Mouse (Mus musculus): ENCODE data around the gene Olfr656. TPM values are rescaled to one million over a fixed set of nuclear protein-coding genes. Genes with fewer than 3 reads are reported as not detected.

Olfr656 gene
- not detected in 2 replicates for polyA plus RNA-seq (2015; fragmentation: Nextera tagmentation; extraction: Ambion mirVana)

- H3K36me3 ChIP-seq, result no peaks in the 10 kb centered on the region
- no peak within 1 kb of the TSS for H3K9ac ChIP-seq
- no peaks in the 10 kb centered on the region for H3K9me3 ChIP-seq
- H3K27me3 ChIP-seq, result no peaks in the 10 kb centered on the region
- no peak within 1 kb of the TSS for H3K27ac ChIP-seq
- H3K4me3 ChIP-seq, result no peak within 1 kb of the TSS
- 77% methylated on average over 4 of the region's 4 CpGs for WGBS
- H3K4me2 ChIP-seq (replicated peaks), result no peak within 1 kb of the TSS
- no peak for ATAC-seq (ENCODE audit: low FRiP score, low read depth)
- no peaks in the 10 kb centered on the region for H3K4me1 ChIP-seq
These were observed at the start of gene Olfr656 for GRCm38 (mm10) chr7:104613655-104614054. Gene Olfr656 (plus strand): TSS chr7:104613955.

- 72% methylated on average over 2 of the region's 2 CpGs for WGBS
- H3K27ac ChIP-seq, result no peak within 1 kb of the TSS
- H3K4me2 ChIP-seq (replicated peaks), result no peak within 1 kb of the TSS
- no peaks in the 10 kb centered on the region for H3K27me3 ChIP-seq
- no peaks in the 10 kb centered on the region for H3K4me1 ChIP-seq
- no peaks in the 10 kb centered on the region for H3K9me3 ChIP-seq
- no peak for ATAC-seq (ENCODE audit: low FRiP score, low read depth)
- no peaks in the 10 kb centered on the region for H3K36me3 ChIP-seq
- no peak within 1 kb of the TSS for H3K9ac ChIP-seq
- no peak within 1 kb of the TSS for H3K4me3 ChIP-seq
These were observed 36.7 kb upstream of the Olfr656 start, which contains the start of gene Olfr653 for GRCm38 (mm10) chr7:104577014-104577413. Gene Olfr653 (plus strand): TSS chr7:104577314.

GRCm38 (mm10) chr7:104580846-104581245 is 32.9 kb upstream of the Olfr656 start:
- no peaks in the 10 kb centered on the region for H3K27me3 ChIP-seq
- H3K27ac ChIP-seq, result no peak overlapping the region
- H3K4me2 ChIP-seq (replicated peaks), result no peak overlapping the region
- ATAC-seq (ENCODE audit: low FRiP score, low read depth), result no peak
- no peaks in the 10 kb centered on the region for H3K36me3 ChIP-seq
- no peaks in the 10 kb centered on the region for H3K9me3 ChIP-seq
- WGBS, result 86% methylated on average over 4 of the region's 4 CpGs
- no peaks in the 10 kb centered on the region for H3K4me1 ChIP-seq
- H3K4me3 ChIP-seq, result no peak overlapping the region
- no peak overlapping the region for H3K9ac ChIP-seq

GRCm38 (mm10) chr7:104581429-104581828 is 32.3 kb upstream of the Olfr656 start:
- Histone ChIP-seq H3K4me2 (replicated peaks) (no peak overlapping the region), H3K9me3 (no peaks in the 10 kb centered on the region), H3K9ac (no peak overlapping the region), H3K4me1 (no peaks in the 10 kb centered on the region), H3K36me3 (no peaks in the 10 kb centered on the region), H3K27ac (no peak overlapping the region), H3K4me3 (no peak overlapping the region), H3K27me3 (no peaks in the 10 kb centered on the region)
- WGBS, result 82% methylated on average over 4 of the region's 4 CpGs
- no peak for ATAC-seq (ENCODE audit: low FRiP score, low read depth)

GRCm38 (mm10) chr7:104586725-104587124 is 27.0 kb upstream of the Olfr656 start, which contains the start of gene Olfr654:
Gene Olfr654 (plus strand): TSS chr7:104587025.
- ATAC-seq (ENCODE audit: low FRiP score, low read depth), result no peak
- Histone ChIP-seq H3K9ac (no peak within 1 kb of the TSS), H3K27ac (no peak within 1 kb of the TSS), H3K4me2 (replicated peaks) (no peak within 1 kb of the TSS), H3K36me3 (no peaks in the 10 kb centered on the region), H3K27me3 (no peaks in the 10 kb centered on the region), H3K4me3 (no peak within 1 kb of the TSS), H3K9me3 (no peaks in the 10 kb centered on the region), H3K4me1 (no peaks in the 10 kb centered on the region)
- 88% methylated on average over 4 of the region's 4 CpGs for WGBS

GRCm38 (mm10) chr7:104588274-104588673 is 25.5 kb upstream of the Olfr656 start:
- no peaks in the 10 kb centered on the region for H3K4me1 ChIP-seq
- no peak overlapping the region for H3K27ac ChIP-seq
- no peak for ATAC-seq (ENCODE audit: low FRiP score, low read depth)
- no peaks in the 10 kb centered on the region for H3K27me3 ChIP-seq
- no peak overlapping the region for H3K9ac ChIP-seq
- H3K4me3 ChIP-seq, result no peak overlapping the region
- 71% methylated on average over 5 of the region's 5 CpGs for WGBS
- H3K36me3 ChIP-seq, result no peaks in the 10 kb centered on the region
- H3K9me3 ChIP-seq, result no peaks in the 10 kb centered on the region
- H3K4me2 ChIP-seq (replicated peaks), result no peak overlapping the region

- H3K4me2 ChIP-seq (replicated peaks), result no peak within 1 kb of the TSS
- no peak within 1 kb of the TSS for H3K9ac ChIP-seq
- H3K9me3 ChIP-seq, result no peaks in the 10 kb centered on the region
- no peaks in the 10 kb centered on the region for H3K4me1 ChIP-seq
- no peak within 1 kb of the TSS for H3K27ac ChIP-seq
- H3K27me3 ChIP-seq, result no peaks in the 10 kb centered on the region
- no peak within 1 kb of the TSS for H3K4me3 ChIP-seq
- ATAC-seq (ENCODE audit: low FRiP score, low read depth), result no peak
- WGBS, result 74% methylated on average over 2 of the region's 2 CpGs
- no peaks in the 10 kb centered on the region for H3K36me3 ChIP-seq
These were observed 12.1 kb upstream of the Olfr656 start, which contains the start of gene Olfr655 for GRCm38 (mm10) chr7:104601679-104602078. Gene Olfr655 (minus strand): TSS chr7:104601779.

- 9% methylated on average over 3 of the region's 3 CpGs for WGBS
- Histone ChIP-seq H3K27me3 (no peaks in the 10 kb centered on the region), H3K9me3 (no peaks in the 10 kb centered on the region), H3K36me3 (no peaks in the 10 kb centered on the region), H3K4me1 (no peaks in the 10 kb centered on the region), H3K4me3 (no peak overlapping the region), H3K9ac (no peak overlapping the region), H3K4me2 (replicated peaks) (no peak overlapping the region), H3K27ac (no peak overlapping the region)
- no peak for ATAC-seq (ENCODE audit: low FRiP score, low read depth)
These were observed 10.6 kb upstream of the Olfr656 start for GRCm38 (mm10) chr7:104603173-104603572.

GRCm38 (mm10) chr7:104604727-104605126 is 9.0 kb upstream of the Olfr656 start:
- no peak for ATAC-seq (ENCODE audit: low FRiP score, low read depth)
- Histone ChIP-seq H3K4me1 (no peaks in the 10 kb centered on the region), H3K9me3 (no peaks in the 10 kb centered on the region), H3K27ac (no peak overlapping the region), H3K36me3 (no peaks in the 10 kb centered on the region), H3K4me2 (replicated peaks) (no peak overlapping the region), H3K27me3 (no peaks in the 10 kb centered on the region), H3K9ac (no peak overlapping the region), H3K4me3 (no peak overlapping the region)

- H3K27ac ChIP-seq, result no peak within 1 kb of the TSS
- ATAC-seq (ENCODE audit: low FRiP score, low read depth), result no peak
- H3K4me3 ChIP-seq, result no peak within 1 kb of the TSS
- no peaks in the 10 kb centered on the region for H3K27me3 ChIP-seq
- H3K4me2 ChIP-seq (replicated peaks), result no peak within 1 kb of the TSS
- no peaks in the 10 kb centered on the region for H3K4me1 ChIP-seq
- no peaks in the 10 kb centered on the region for H3K36me3 ChIP-seq
- no peaks in the 10 kb centered on the region for H3K9me3 ChIP-seq
- no peak within 1 kb of the TSS for H3K9ac ChIP-seq
These were observed 10.7 kb downstream of the Olfr656 start, which contains the start of gene Olfr657 for GRCm38 (mm10) chr7:104624494-104624893. Gene Olfr657 (plus strand): TSS chr7:104624794.

- Histone ChIP-seq H3K9ac (no peak within 1 kb of the TSS), H3K27ac (no peak within 1 kb of the TSS), H3K4me1 (no peaks in the 10 kb centered on the region), H3K4me2 (replicated peaks) (peak within 1 kb of the TSS; percentile 50), H3K9me3 (no peaks in the 10 kb centered on the region), H3K27me3 (no peaks in the 10 kb centered on the region), H3K4me3 (0 out of 2 replicates have a peak within 1 kb of the TSS, but pooled peaks have one; percentile 7), H3K36me3 (no peaks in the 10 kb centered on the region)
- peak; percentile 69 for ATAC-seq (ENCODE audit: low FRiP score, low read depth)
- 19% methylated on average over 20 of the region's 22 CpGs for WGBS
These were observed 33.2 kb downstream of the Olfr656 start, which contains the start of gene Olfr658 for GRCm38 (mm10) chr7:104646841-104647482. Gene Olfr658 (minus strand): TSS chr7:104647305.

GRCm38 (mm10) chr7:104666453-104666852 is 52.7 kb downstream of the Olfr656 start, which contains the start of gene Olfr659:
Gene Olfr659 (plus strand): TSS chr7:104666753.
- WGBS, result 81% methylated on average over 3 of the region's 3 CpGs
- no peaks in the 10 kb centered on the region for H3K36me3 ChIP-seq
- H3K9me3 ChIP-seq, result 0 out of 2 replicates have a peak, but pooled peaks cover 3% of the 10 kb centered on the region
- no peaks in the 10 kb centered on the region for H3K4me1 ChIP-seq
- H3K9ac ChIP-seq, result no peak within 1 kb of the TSS
- no peaks in the 10 kb centered on the region for H3K27me3 ChIP-seq
- H3K4me2 ChIP-seq (replicated peaks), result no peak within 1 kb of the TSS
- no peak for ATAC-seq (ENCODE audit: low FRiP score, low read depth)
- H3K4me3 ChIP-seq, result no peak within 1 kb of the TSS
- no peak within 1 kb of the TSS for H3K27ac ChIP-seq
